Mouse (Mus musculus): ENCODE measurements around the gene Lemd1. TPM values are rescaled to one million over a fixed set of nuclear protein-coding genes. Genes with fewer than 3 reads are reported as not detected.

The Lemd1 gene
- polyA plus RNA-seq, 1 experiment from 2014 or later: 0.79 TPM

DNA sequence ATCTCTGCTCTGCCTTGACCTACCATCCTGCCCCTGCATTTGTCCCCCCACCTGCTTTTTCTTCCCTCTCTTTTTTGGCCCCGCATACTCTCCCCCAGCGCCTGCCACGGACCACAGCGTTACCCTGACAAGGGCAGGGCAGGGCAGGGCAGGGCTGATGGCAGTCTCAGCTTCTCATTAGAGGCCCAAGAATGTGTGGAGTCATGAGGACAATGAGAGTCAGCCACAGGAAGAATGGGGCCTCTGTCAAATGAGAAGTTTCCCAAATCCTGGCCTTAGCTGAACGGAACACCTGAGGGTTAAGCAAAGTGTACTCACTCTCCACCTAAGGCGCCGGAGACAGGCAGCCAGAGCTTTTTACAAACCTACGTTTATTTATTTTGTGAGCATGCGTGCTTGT lies 3.9 kb downstream of the Lemd1 start:
- Histone ChIP-seq H3K27me3 (peaks cover 50% of the 10 kb centered on the region), H3K9ac (no peak overlapping the region), H3K4me2 (replicated peaks) (no peak overlapping the region), H3K36me3 (no peaks in the 10 kb centered on the region), H3K9me3 (replicated peaks) (no peaks in the 10 kb centered on the region), H3K4me1 (peaks cover 36% of the 10 kb centered on the region), H3K4me3 (replicated peaks) (no peak overlapping the region), H3K27ac (replicated peaks) (no peak overlapping the region)
- WGBS: 52% methylated on average over 9 of the region's 9 CpGs
- ATAC-seq (ENCODE audit: insufficient number of reproducible peaks, low FRiP score, low TSS enrichment, low read depth): no peak

- Histone ChIP-seq H3K4me2 (replicated peaks) (no peak overlapping the region), H3K36me3 (no peaks in the 10 kb centered on the region), H3K4me3 (replicated peaks) (no peak overlapping the region), H3K27ac (replicated peaks) (no peak overlapping the region), H3K4me1 (peaks cover 36% of the 10 kb centered on the region), H3K9ac (no peak overlapping the region), H3K9me3 (replicated peaks) (no peaks in the 10 kb centered on the region), H3K27me3 (peaks cover 44% of the 10 kb centered on the region)
- no peak for ATAC-seq (ENCODE audit: insufficient number of reproducible peaks, low FRiP score, low TSS enrichment, low read depth)
- WGBS: 47% methylated on average over 5 of the region's 5 CpGs
Measured at GRCm38 (mm10) chr1:132195681-132196080, 4.5 kb downstream of the Lemd1 start.

DNA sequence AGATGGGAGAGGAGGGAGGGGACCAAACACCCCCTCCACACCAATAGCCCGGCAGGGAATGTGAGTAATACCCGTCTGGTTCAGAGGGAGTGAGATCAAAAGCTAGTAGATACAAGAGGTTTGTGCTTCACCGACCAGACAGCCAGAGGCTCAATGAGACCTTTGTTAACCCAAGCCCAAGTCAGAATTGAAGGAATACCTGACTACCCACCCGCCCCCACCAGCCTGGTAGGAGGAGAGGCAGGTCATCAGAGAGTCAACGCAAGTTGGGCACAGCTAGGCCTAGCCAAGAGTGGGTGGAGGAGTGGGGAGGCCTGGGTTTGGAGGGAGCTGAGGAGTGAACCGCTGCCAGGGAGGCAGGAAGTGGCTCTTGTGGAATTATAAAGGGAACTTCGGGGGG lies 5.1 kb downstream of the Lemd1 start:
- ATAC-seq (ENCODE audit: insufficient number of reproducible peaks, low FRiP score, low TSS enrichment, low read depth): no peak
- no peak overlapping the region for H3K4me3 ChIP-seq (replicated peaks)
- 27% methylated on average over 7 of the region's 7 CpGs for WGBS
- H3K27me3 ChIP-seq: peaks cover 38% of the 10 kb centered on the region
- no peak overlapping the region for H3K4me2 ChIP-seq (replicated peaks)
- no peak overlapping the region for H3K9ac ChIP-seq
- peaks cover 34% of the 10 kb centered on the region for H3K4me1 ChIP-seq
- H3K36me3 ChIP-seq: no peaks in the 10 kb centered on the region
- H3K27ac ChIP-seq (replicated peaks): no peak overlapping the region
- H3K9me3 ChIP-seq (replicated peaks): no peaks in the 10 kb centered on the region

GRCm38 (mm10) chr1:132197666-132198065 lies 6.4 kb downstream of the Lemd1 start:
- 18% methylated on average over 9 of the region's 9 CpGs for WGBS
- Histone ChIP-seq H3K27me3 (peaks cover 25% of the 10 kb centered on the region), H3K9ac (no peak overlapping the region), H3K4me1 (peaks cover 29% of the 10 kb centered on the region), H3K4me3 (replicated peaks) (no peak overlapping the region), H3K27ac (replicated peaks) (no peak overlapping the region), H3K36me3 (no peaks in the 10 kb centered on the region), H3K9me3 (replicated peaks) (no peaks in the 10 kb centered on the region), H3K4me2 (replicated peaks) (no peak overlapping the region)
- ATAC-seq (ENCODE audit: insufficient number of reproducible peaks, low FRiP score, low TSS enrichment, low read depth): no peak

GRCm38 (mm10) chr1:132198401-132199071 lies 7.3 kb downstream of the Lemd1 start:
- H3K4me2 ChIP-seq (replicated peaks): no peak overlapping the region
- peaks cover 29% of the 10 kb centered on the region for H3K4me1 ChIP-seq
- H3K36me3 ChIP-seq: no peaks in the 10 kb centered on the region
- no peak overlapping the region for H3K27ac ChIP-seq (replicated peaks)
- no peak for ATAC-seq (ENCODE audit: insufficient number of reproducible peaks, low FRiP score, low TSS enrichment, low read depth)
- no peak overlapping the region for H3K9ac ChIP-seq
- peaks cover 23% of the 10 kb centered on the region; the same call in 1 of the 2 replicates for H3K27me3 ChIP-seq
- 82% methylated on average over 16 of the region's 16 CpGs for WGBS
- H3K4me3 ChIP-seq (replicated peaks): no peak overlapping the region
- H3K9me3 ChIP-seq (replicated peaks): no peaks in the 10 kb centered on the region

DNA sequence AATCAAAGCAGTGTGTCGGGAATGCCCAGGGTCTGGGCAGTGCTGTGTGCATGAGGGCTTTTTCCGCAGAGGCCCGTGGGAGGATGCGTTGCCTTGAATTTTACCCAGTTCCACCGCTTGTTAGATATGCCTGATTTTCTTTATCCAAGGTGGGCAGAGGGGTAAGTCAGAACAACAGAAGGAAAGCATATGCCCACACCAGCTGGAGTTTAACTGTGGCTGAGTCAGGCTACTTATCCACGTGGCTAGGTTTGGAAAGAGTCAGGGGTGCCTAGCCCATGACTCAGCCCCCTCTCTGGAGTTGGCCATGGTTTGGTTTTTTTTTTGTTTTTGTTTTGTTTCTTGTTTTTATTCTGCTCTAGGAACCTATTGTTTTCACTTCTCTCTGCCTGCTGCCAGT lies 8.0 kb downstream of the Lemd1 start:
- Histone ChIP-seq H3K27me3 (peaks cover 19% of the 10 kb centered on the region; the same call in 1 of the 2 replicates), H3K4me2 (replicated peaks) (no peak overlapping the region), H3K4me1 (peaks cover 29% of the 10 kb centered on the region), H3K36me3 (no peaks in the 10 kb centered on the region), H3K27ac (replicated peaks) (peak overlapping the region; percentile 80), H3K4me3 (replicated peaks) (no peak overlapping the region), H3K9me3 (replicated peaks) (no peaks in the 10 kb centered on the region), H3K9ac (no peak overlapping the region)
- WGBS: 74% methylated on average over 6 of the region's 6 CpGs
- ATAC-seq (ENCODE audit: insufficient number of reproducible peaks, low FRiP score, low TSS enrichment, low read depth): no peak

DNA sequence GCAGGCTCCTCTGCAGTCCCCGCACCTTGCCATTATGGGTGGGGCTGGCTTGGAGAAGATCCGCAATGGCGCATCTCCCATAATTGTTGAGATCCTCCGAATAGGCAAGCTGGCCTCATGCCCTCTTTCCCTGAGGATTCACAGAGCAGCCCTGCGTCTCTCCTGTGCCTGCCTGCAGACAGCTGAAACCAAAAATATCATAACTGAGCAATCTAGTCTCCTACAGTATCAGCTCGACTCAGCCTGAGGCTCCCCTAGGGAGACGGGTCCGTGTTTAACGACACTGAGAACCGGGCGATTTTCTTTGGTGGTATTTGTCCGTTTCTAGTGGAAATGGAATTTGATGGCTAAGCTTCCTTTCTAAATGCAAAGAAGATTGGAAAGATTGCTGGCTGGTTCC lies 8.7 kb downstream of the Lemd1 start:
- H3K27ac ChIP-seq (replicated peaks): peak overlapping the region; percentile 80
- H3K9ac ChIP-seq: peak overlapping the region; percentile 12; the same call in 1 of the 2 replicates
- H3K27me3 ChIP-seq: peaks cover 19% of the 10 kb centered on the region; the same call in 1 of the 2 replicates
- H3K4me1 ChIP-seq: peaks cover 29% of the 10 kb centered on the region
- peak overlapping the region; percentile 51 for H3K4me2 ChIP-seq (replicated peaks)
- H3K9me3 ChIP-seq (replicated peaks): no peaks in the 10 kb centered on the region
- 7% methylated on average over 12 of the region's 12 CpGs for whole genome bisulfite sequencing
- no peaks in the 10 kb centered on the region for H3K36me3 ChIP-seq
- ATAC-seq (ENCODE audit: insufficient number of reproducible peaks, low FRiP score, low TSS enrichment, low read depth): no peak
- H3K4me3 ChIP-seq (replicated peaks): peak overlapping the region; percentile 40

DNA sequence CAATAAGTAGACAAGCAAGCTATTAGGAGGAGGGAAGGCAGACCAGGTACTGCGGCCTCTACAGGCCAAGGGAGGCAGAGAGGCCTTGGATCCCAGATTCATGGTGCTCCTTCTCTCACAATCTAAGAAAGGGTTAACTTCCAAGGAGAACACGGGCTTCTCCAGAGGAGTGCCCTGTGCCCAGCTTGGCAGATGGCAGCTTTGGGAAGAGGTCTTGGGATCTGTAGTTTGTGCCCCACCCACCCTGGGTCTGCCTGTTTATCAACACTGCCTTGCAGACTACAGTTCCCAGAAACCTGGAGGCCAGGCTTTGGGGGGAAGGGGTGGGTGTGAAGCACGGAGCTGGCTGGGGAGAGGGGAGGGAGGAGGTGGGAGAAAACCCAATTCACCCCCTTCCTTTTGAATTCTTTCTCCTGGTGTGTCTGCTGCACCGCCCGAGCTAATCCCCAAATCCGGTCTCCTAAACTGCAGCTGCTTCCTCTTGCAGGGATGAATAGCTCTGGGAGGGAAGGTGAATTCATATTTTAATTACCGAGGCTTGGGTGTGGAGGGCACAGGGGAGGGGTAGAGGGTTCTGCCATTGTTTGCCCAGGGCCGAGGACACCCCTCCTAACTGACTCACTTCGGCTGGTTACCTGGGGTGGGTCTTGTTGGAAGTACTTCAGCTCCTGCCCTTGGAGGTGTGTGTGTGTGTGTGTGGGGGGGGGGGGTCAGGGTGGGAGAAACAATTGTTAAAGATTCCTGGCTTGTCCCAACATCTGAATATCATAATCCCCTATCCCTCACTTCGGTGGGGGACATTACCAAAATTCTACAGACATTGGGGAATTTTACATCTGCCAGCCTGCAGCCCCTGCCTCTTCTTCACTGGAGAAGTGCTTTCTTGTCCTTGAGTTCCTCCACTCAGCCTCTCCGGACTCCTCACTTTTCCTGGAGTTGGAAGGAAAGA lies 9.6 kb downstream of the Lemd1 start:
- H3K9ac ChIP-seq: no peak overlapping the region
- H3K27me3 ChIP-seq: peaks cover 19% of the 10 kb centered on the region; the same call in 1 of the 2 replicates
- peak overlapping the region; percentile 40 for H3K4me3 ChIP-seq (replicated peaks)
- peak; percentile 88 for ATAC-seq (ENCODE audit: insufficient number of reproducible peaks, low FRiP score, low TSS enrichment, low read depth)
- peaks cover 29% of the 10 kb centered on the region for H3K4me1 ChIP-seq
- no peaks in the 10 kb centered on the region for H3K9me3 ChIP-seq (replicated peaks)
- H3K36me3 ChIP-seq: no peaks in the 10 kb centered on the region
- H3K27ac ChIP-seq (replicated peaks): peak overlapping the region; percentile 80
- WGBS: 5% methylated on average over 11 of the region's 11 CpGs
- peak overlapping the region; percentile 51 for H3K4me2 ChIP-seq (replicated peaks)

GRCm38 (mm10) chr1:132201511-132201860 lies 10.3 kb downstream of the Lemd1 start:
- H3K9ac ChIP-seq: no peak overlapping the region
- H3K4me1 ChIP-seq: peaks cover 27% of the 10 kb centered on the region
- H3K36me3 ChIP-seq: no peaks in the 10 kb centered on the region
- ATAC-seq (ENCODE audit: insufficient number of reproducible peaks, low FRiP score, low TSS enrichment, low read depth): no peak
- peak overlapping the region; percentile 40 for H3K4me3 ChIP-seq (replicated peaks)
- H3K4me2 ChIP-seq (replicated peaks): peak overlapping the region; percentile 51
- no peaks in the 10 kb centered on the region for H3K9me3 ChIP-seq (replicated peaks)
- peak overlapping the region; percentile 80 for H3K27ac ChIP-seq (replicated peaks)
- WGBS: 27% methylated on average over 4 of the region's 4 CpGs
- H3K27me3 ChIP-seq: peaks cover 19% of the 10 kb centered on the region; the same call in 1 of the 2 replicates

DNA sequence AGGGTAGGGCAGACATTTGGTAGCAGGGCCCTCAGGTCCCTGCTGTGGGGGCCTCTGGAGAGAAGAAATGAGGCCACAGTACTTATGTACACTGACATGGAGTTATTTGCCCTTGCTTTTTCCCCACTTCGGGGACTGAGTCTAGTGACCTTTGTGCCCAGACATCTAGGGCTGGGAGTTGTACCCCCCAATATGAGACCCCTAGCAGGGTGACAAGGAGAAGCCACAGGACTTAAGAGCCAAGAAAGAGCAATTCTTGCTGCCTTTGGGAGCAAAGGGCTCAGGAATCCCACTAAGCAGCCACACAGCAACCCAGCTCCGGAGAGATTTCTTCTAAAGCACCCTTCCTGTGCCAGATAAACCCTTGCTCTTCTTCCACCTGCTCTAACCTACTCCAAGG lies 10.7 kb downstream of the Lemd1 start:
- Histone ChIP-seq H3K27ac (replicated peaks) (no peak overlapping the region), H3K36me3 (no peaks in the 10 kb centered on the region), H3K9ac (no peak overlapping the region), H3K4me3 (replicated peaks) (peak overlapping the region; percentile 40; the same call in 1 of the 2 replicates), H3K4me2 (replicated peaks) (peak overlapping the region; percentile 51), H3K27me3 (peaks cover 19% of the 10 kb centered on the region; the same call in 1 of the 2 replicates), H3K9me3 (replicated peaks) (no peaks in the 10 kb centered on the region), H3K4me1 (peaks cover 25% of the 10 kb centered on the region)
- ATAC-seq (ENCODE audit: insufficient number of reproducible peaks, low FRiP score, low TSS enrichment, low read depth): no peak
- 50% methylated on average over 2 of the region's 2 CpGs for WGBS

DNA sequence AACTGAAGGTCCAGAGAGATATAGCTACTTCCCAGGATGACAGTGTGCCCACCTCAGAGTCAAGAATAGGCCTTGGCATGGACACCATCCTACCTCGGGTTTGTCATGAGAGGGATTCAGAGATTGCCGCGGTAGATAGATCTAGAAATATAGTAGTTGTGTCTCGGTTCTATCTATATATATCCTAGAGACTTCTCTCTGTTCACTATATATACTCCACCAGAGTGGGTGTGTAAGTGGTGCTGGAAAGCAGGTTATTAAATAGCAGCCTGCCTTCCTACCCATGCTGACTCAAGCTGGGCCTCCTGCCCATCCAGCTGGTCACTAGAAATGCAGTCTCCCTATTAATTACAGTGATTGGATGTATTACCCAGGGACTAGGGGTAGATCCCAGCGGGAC lies 11.5 kb downstream of the Lemd1 start:
- Histone ChIP-seq H3K27ac (replicated peaks) (no peak overlapping the region), H3K27me3 (peaks cover 19% of the 10 kb centered on the region; the same call in 1 of the 2 replicates), H3K4me1 (peaks cover 25% of the 10 kb centered on the region), H3K4me2 (replicated peaks) (no peak overlapping the region), H3K9ac (no peak overlapping the region), H3K9me3 (replicated peaks) (no peaks in the 10 kb centered on the region), H3K4me3 (replicated peaks) (no peak overlapping the region), H3K36me3 (no peaks in the 10 kb centered on the region)
- WGBS: 90% methylated on average over 5 of the region's 5 CpGs
- no peak for ATAC-seq (ENCODE audit: insufficient number of reproducible peaks, low FRiP score, low TSS enrichment, low read depth)

Measured in embryonic facial prominence, embryonic 15.5 days (tissue).